Mouse (Mus musculus): ENCODE results near the gene Ano6. TPM values are rescaled to one million over a fixed set of nuclear protein-coding genes. Genes with fewer than 3 reads are reported as not detected.

The Ano6 gene
- polyA plus RNA-seq, 1 experiment: 5.8 TPM

DNA sequence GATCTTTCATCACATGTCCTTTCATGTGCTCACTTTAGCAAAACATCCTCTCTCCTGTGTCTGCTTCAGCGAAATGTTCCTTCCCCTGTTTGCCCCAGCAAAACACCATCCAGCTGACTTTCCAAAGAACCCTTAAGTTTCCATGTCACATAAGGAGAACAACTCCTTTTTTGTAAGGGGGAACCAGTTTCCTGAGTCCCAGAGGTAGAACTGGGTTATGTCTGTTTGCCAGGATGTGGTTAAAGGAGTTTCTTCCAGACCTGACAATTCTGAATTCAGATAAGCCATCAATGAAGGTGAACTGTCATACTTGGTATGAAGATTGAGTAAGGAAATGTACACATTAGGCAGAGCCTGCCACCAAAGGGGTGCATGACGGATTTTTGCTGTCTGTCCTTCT lies 12.9 kb upstream of the Ano6 start:
- no peak overlapping the region for H3K27ac ChIP-seq (ENCODE audit: control insufficient read depth, insufficient read depth, low read depth, low read length)
- no peaks in the 10 kb centered on the region for H3K4me1 ChIP-seq (ENCODE audit: control insufficient read depth, insufficient read depth, low read length)

DNA sequence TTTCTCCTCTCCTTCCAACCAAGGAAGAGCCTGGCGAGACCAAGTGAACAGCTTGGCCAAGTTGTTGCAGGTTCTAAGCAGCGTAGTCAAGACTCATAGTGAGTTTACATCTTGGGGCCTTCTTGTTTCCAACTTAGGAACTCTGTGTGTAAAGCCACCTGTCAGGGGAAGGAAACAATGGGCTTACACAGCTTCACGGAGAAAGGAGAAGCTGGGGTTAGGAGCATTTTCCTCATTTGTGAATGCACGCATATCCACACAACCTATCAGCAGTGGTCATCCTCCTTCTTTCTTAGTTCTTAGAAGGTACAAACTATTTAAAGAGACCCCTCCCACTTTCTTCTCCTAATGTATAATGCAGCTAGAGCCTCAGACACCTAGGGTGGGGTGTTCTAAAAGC lies 11.9 kb upstream of the Ano6 start:
- no peak overlapping the region for H3K4me3 ChIP-seq (ENCODE audit: control insufficient read depth, low read depth, low read length)
- H3K4me1 ChIP-seq (ENCODE audit: control insufficient read depth, insufficient read depth, low read length): no peaks in the 10 kb centered on the region
- TF ChIP-seq CTCF (IDR thresholded peaks at IDR 0.05; ENCODE audit: control insufficient read depth, insufficient read depth, insufficient replicate concordance, low read depth, low read length) (no peak), POLR2A (IDR thresholded peaks at IDR 0.05; ENCODE audit: control insufficient read depth, low read depth, low read length) (no peak)
- no peak overlapping the region for H3K27ac ChIP-seq (ENCODE audit: control insufficient read depth, insufficient read depth, low read depth, low read length)
- no peaks in the 10 kb centered on the region for H3K36me3 ChIP-seq (ENCODE audit: control insufficient read depth, insufficient read depth, low read length)
- H3K27me3 ChIP-seq (ENCODE audit: control insufficient read depth, insufficient read depth, low read length): no peaks in the 10 kb centered on the region

More for the DNA sequence above, 12.9 kb upstream of the Ano6 start:
- H3K27me3 ChIP-seq (ENCODE audit: control insufficient read depth, insufficient read depth, low read length): no peaks in the 10 kb centered on the region
- H3K36me3 ChIP-seq (ENCODE audit: control insufficient read depth, insufficient read depth, low read length): no peaks in the 10 kb centered on the region
- TF ChIP-seq CTCF (IDR thresholded peaks at IDR 0.05; ENCODE audit: control insufficient read depth, insufficient read depth, insufficient replicate concordance, low read depth, low read length) (no peak), POLR2A (IDR thresholded peaks at IDR 0.05; ENCODE audit: control insufficient read depth, low read depth, low read length) (no peak)
- H3K4me3 ChIP-seq (ENCODE audit: control insufficient read depth, low read depth, low read length): no peak overlapping the region

DNA sequence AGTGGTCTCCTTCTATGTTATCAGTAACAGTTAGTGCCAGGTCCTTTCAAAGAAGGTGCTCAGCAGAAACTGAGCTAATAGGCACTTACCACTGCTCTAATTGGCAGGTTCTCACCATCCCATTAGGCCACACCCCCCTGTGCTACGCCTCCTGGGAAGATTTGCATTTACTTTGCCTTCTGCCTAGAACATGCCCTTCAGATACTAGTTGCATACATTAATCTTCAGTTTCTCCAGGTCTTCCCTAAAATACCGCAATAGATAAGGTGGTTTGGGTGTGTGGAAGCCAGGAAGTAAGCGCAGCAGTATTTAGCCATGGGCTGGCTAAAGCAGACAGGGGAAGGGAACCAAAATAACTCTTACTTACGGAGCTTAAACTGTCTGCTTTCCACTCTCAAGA lies 4.0 kb upstream of the Ano6 start:
- Histone ChIP-seq H3K27me3 (ENCODE audit: control insufficient read depth, insufficient read depth, low read length) (no peaks in the 10 kb centered on the region; the same call in 1 of the 2 replicates), H3K27ac (ENCODE audit: control insufficient read depth, insufficient read depth, low read depth, low read length) (no peak overlapping the region), H3K4me3 (ENCODE audit: control insufficient read depth, low read depth, low read length) (no peak overlapping the region), H3K36me3 (ENCODE audit: control insufficient read depth, insufficient read depth, low read length) (no peaks in the 10 kb centered on the region), H3K4me1 (ENCODE audit: control insufficient read depth, insufficient read depth, low read length) (peaks cover 2% of the 10 kb centered on the region; the same call in 1 of the 2 replicates)
- TF ChIP-seq POLR2A (IDR thresholded peaks at IDR 0.05; ENCODE audit: control insufficient read depth, low read depth, low read length): no peak
- TF ChIP-seq CTCF (IDR thresholded peaks at IDR 0.05; ENCODE audit: control insufficient read depth, insufficient read depth, insufficient replicate concordance, low read depth, low read length): no peak

DNA sequence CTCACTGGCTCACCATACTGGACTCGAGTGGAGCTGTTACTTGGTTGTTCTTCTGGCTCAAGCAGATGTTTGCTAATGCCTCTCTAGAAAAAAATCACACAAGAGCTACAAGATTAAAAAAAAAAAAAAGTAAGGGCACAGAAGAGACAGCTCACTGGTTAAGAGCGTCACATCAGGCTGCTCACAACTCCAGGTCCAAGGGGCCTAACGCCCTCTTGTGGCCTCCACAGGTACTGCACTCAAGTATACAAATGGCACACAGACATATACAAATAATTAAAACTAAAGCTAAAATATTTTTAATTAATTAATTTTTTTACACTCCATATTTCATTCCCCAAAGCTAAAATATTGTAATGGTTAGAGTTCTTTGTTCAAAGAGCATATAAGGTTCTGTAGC lies 3.1 kb upstream of the Ano6 start:
- Histone ChIP-seq H3K27me3 (ENCODE audit: control insufficient read depth, insufficient read depth, low read length) (no peaks in the 10 kb centered on the region; the same call in 1 of the 2 replicates), H3K36me3 (ENCODE audit: control insufficient read depth, insufficient read depth, low read length) (no peaks in the 10 kb centered on the region), H3K4me3 (ENCODE audit: control insufficient read depth, low read depth, low read length) (no peak overlapping the region), H3K27ac (ENCODE audit: control insufficient read depth, insufficient read depth, low read depth, low read length) (no peak overlapping the region), H3K4me1 (ENCODE audit: control insufficient read depth, insufficient read depth, low read length) (peaks cover 2% of the 10 kb centered on the region; the same call in 1 of the 2 replicates)
- peak; percentile 90 for TF ChIP-seq CTCF (IDR thresholded peaks at IDR 0.05; ENCODE audit: control insufficient read depth, insufficient read depth, insufficient replicate concordance, low read depth, low read length)
- no peak for TF ChIP-seq POLR2A (IDR thresholded peaks at IDR 0.05; ENCODE audit: control insufficient read depth, low read depth, low read length)

DNA sequence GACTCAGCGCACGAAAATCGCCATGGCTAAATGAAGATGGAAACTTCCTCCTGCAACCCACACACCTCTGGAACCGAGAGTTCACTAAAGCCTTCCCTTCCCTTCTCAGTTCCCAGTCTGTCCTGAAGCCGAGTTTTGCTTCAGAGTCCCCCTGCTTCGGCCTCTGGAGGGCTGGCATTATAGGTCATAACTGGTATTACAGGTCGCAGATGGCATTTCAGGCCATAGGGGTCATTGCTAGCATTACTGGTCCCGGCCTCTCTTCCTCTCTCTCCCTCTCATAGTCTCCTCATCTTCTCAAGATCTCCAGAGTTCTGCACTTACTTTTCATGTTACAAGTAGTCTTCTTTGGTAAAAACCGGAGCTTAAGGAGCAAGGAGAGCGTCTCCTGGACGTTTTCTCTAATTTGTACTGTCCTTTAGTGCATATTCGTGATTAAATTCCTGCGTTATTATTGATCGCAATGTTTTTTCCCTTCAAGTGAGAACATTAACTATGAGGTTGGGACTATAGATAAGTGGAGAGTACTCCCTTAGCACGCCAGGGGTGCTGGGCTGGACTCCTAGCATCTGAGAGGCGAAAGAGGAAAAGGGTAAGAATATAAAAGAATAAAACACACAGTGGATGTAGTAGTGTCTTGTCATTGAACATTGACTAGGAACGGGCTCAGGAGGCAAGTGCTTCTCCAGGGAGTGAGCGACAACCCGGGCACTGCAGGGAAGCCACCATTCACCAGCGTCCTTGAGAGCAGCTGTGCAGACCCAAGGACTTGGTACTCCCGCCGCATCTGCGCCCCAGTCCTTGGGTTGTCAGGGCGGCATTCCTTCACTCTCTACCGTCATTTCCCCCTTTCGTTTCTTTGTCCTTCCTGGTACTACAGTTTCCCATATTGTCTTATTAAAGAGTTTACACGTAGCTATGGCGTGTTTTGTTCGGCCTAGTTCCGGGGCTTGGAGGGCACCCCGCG lies 798 bp upstream of the Ano6 start:
- TF ChIP-seq CTCF (IDR thresholded peaks at IDR 0.05; ENCODE audit: control insufficient read depth, insufficient read depth, insufficient replicate concordance, low read depth, low read length) (no peak), POLR2A (IDR thresholded peaks at IDR 0.05; ENCODE audit: control insufficient read depth, low read depth, low read length) (no peak)
- Histone ChIP-seq H3K27ac (ENCODE audit: control insufficient read depth, insufficient read depth, low read depth, low read length) (peak overlapping the region; percentile 35), H3K4me1 (ENCODE audit: control insufficient read depth, insufficient read depth, low read length) (peaks cover 2% of the 10 kb centered on the region; the same call in 1 of the 2 replicates)

DNA sequence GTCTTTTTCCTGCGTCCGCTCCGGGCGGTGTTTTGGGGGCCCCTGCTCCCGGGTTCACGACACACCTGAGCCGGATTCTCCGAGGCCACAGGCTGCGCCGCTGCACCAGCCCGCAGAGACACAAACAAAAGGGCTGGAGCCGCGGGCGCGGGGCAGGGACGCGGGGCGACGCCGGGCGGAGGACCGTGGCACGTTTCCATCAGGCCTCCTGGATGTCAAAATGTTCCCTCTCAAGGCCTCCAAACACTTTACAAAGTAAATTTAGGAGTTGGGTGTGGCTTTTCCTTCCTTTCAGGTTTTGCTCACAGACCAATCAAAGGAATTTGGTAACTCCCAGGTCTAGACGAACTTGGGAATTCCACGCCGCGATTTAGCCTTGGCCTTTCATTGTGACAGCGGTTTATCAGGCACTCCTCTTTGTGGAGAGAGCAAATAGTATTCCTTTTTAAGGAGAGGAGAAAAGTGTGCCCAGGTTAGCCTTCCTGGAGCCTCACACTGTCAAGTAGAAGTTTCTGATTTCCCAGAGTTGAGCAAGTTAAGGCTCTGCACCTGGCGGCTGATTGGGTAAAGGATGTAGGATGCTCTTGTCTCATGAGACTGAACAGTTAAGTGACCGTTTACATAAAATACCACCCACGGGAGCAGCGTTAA lies 623 bp downstream of the Ano6 start:
- Histone ChIP-seq H3K4me3 (ENCODE audit: control insufficient read depth, low read depth, low read length) (peak overlapping the region; percentile 77), H3K27ac (ENCODE audit: control insufficient read depth, insufficient read depth, low read depth, low read length) (peak overlapping the region; percentile 32), H3K36me3 (ENCODE audit: control insufficient read depth, insufficient read depth, low read length) (no peaks in the 10 kb centered on the region), H3K4me1 (ENCODE audit: control insufficient read depth, insufficient read depth, low read length) (peaks cover 2% of the 10 kb centered on the region; the same call in 1 of the 2 replicates), H3K27me3 (ENCODE audit: control insufficient read depth, insufficient read depth, low read length) (no peaks in the 10 kb centered on the region; the same call in 1 of the 2 replicates)
- TF ChIP-seq POLR2A (IDR thresholded peaks at IDR 0.05; ENCODE audit: control insufficient read depth, low read depth, low read length): no peak
- no peak for TF ChIP-seq CTCF (IDR thresholded peaks at IDR 0.05; ENCODE audit: control insufficient read depth, insufficient read depth, insufficient replicate concordance, low read depth, low read length)

More for the DNA sequence above, 798 bp upstream of the Ano6 start:
- Histone ChIP-seq H3K27me3 (ENCODE audit: control insufficient read depth, insufficient read depth, low read length) (no peaks in the 10 kb centered on the region; the same call in 1 of the 2 replicates), H3K4me3 (ENCODE audit: control insufficient read depth, low read depth, low read length) (peak overlapping the region; percentile 77), H3K36me3 (ENCODE audit: control insufficient read depth, insufficient read depth, low read length) (no peaks in the 10 kb centered on the region)

DNA sequence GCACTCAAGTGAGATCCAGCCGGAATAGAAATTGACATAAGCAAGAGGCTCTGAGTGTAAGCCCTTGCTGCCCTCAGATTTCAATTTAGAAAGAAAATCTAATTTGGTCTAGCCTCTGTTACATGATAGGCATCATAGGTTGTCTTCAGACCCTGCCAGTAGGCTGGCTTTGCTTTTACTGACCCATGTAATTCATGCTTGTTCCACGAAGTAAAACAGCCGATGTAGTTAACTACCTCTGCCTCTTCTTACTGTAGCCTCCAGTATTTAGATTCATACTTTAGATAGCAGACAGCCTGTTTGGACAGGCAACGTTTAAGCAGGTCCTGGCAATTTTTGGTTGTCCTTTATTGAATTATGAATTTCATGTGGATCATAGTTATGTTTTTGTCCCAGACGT lies 1.2 kb downstream of the Ano6 start:
- TF ChIP-seq POLR2A (IDR thresholded peaks at IDR 0.05; ENCODE audit: control insufficient read depth, low read depth, low read length) (no peak), CTCF (IDR thresholded peaks at IDR 0.05; ENCODE audit: control insufficient read depth, insufficient read depth, insufficient replicate concordance, low read depth, low read length) (no peak)
- Histone ChIP-seq H3K27ac (ENCODE audit: control insufficient read depth, insufficient read depth, low read depth, low read length) (no peak overlapping the region), H3K4me3 (ENCODE audit: control insufficient read depth, low read depth, low read length) (no peak overlapping the region), H3K27me3 (ENCODE audit: control insufficient read depth, insufficient read depth, low read length) (no peaks in the 10 kb centered on the region; the same call in 1 of the 2 replicates), H3K36me3 (ENCODE audit: control insufficient read depth, insufficient read depth, low read length) (no peaks in the 10 kb centered on the region), H3K4me1 (ENCODE audit: control insufficient read depth, insufficient read depth, low read length) (peaks cover 2% of the 10 kb centered on the region; the same call in 1 of the 2 replicates)

Measured in testis, adult 2 months (tissue).